Mouse (Mus musculus): Measurements from ENCODE around the gene Rasgrf2. TPM values are rescaled to one million over a fixed set of nuclear protein-coding genes. Genes with fewer than 3 reads are reported as not detected.
A peak's percentile ranks its signal among the peaks of the same experiment; 100 is the strongest.
"Not testable (repeated sequence)": the region's sequence is repeated elsewhere in the genome, so short reads cannot be mapped to it uniquely, and the experiment has no call there.

Gene Rasgrf2
- 2.2 and 3.3 TPM in 2 replicates for polyA plus RNA-seq (2015; fragmentation: Nextera tagmentation; extraction: Ambion mirVana)

- Histone ChIP-seq H3K36me3 (no peaks in the 10 kb centered on the region), H3K4me1 (peaks cover 6% of the 10 kb centered on the region), H3K4me3 (peak within 1 kb of the TSS; percentile 58), H3K9ac (replicated peaks) (peak within 1 kb of the TSS; percentile 57), H3K27ac (replicated peaks) (no peak within 1 kb of the TSS), H3K27me3 (peaks cover 8% of the 10 kb centered on the region; the same call in 1 of the 2 replicates), H3K9me3 (no peaks in the 10 kb centered on the region), H3K4me2 (replicated peaks) (peak within 1 kb of the TSS; percentile 94)
- under 1% methylated on average over 70 of the region's 70 CpGs for WGBS
- peak; percentile 97 for ATAC-seq (replicated peaks)
Measured at GRCm38 (mm10) chr13:92131384-92132150, at the start of gene Rasgrf2. Gene Rasgrf2 (minus strand): TSS chr13:92131656.

- not testable (repeated sequence) for H3K4me3 ChIP-seq; H3K4me1 ChIP-seq; H3K36me3 ChIP-seq; H3K27me3 ChIP-seq; ATAC-seq (replicated peaks); H3K4me2 ChIP-seq (replicated peaks); H3K9me3 ChIP-seq; H3K27ac ChIP-seq (replicated peaks); H3K9ac ChIP-seq (replicated peaks)
- WGBS: 73% methylated on average over 8 of the region's 8 CpGs
Measured at GRCm38 (mm10) chr13:92172686-92173085, 41.2 kb upstream of the Rasgrf2 start.

- H3K27ac ChIP-seq (replicated peaks): no peak overlapping the region
- no peak overlapping the region for H3K4me3 ChIP-seq
- H3K9me3 ChIP-seq: no peaks in the 10 kb centered on the region
- WGBS: 78% methylated on average over 3 of the region's 3 CpGs
- H3K36me3 ChIP-seq: no peaks in the 10 kb centered on the region
- H3K4me2 ChIP-seq (replicated peaks): no peak overlapping the region
- H3K27me3 ChIP-seq: no peaks in the 10 kb centered on the region
- ATAC-seq (replicated peaks): no peak
- H3K4me1 ChIP-seq: no peaks in the 10 kb centered on the region
- no peak overlapping the region for H3K9ac ChIP-seq (replicated peaks)
Measured at GRCm38 (mm10) chr13:92150551-92150950, 19.1 kb upstream of the Rasgrf2 start.

GRCm38 (mm10) chr13:92148858-92149257 lies 17.4 kb upstream of the Rasgrf2 start:
- no peaks in the 10 kb centered on the region for H3K4me1 ChIP-seq
- H3K36me3 ChIP-seq: no peaks in the 10 kb centered on the region
- H3K27me3 ChIP-seq: no peaks in the 10 kb centered on the region
- H3K9ac ChIP-seq (replicated peaks): no peak overlapping the region
- no peak overlapping the region for H3K4me3 ChIP-seq
- no peak overlapping the region for H3K4me2 ChIP-seq (replicated peaks)
- no peak for ATAC-seq (replicated peaks)
- no peak overlapping the region for H3K27ac ChIP-seq (replicated peaks)
- 91% methylated on average over 4 of the region's 4 CpGs for WGBS
- no peaks in the 10 kb centered on the region for H3K9me3 ChIP-seq

- peaks cover 8% of the 10 kb centered on the region; the same call in 1 of the 2 replicates for H3K27me3 ChIP-seq
- H3K36me3 ChIP-seq: no peaks in the 10 kb centered on the region
- 90% methylated on average over 3 of the region's 3 CpGs for WGBS
- ATAC-seq (replicated peaks): no peak
- H3K9me3 ChIP-seq: no peaks in the 10 kb centered on the region
- H3K4me2 ChIP-seq (replicated peaks): no peak overlapping the region
- peaks cover 6% of the 10 kb centered on the region for H3K4me1 ChIP-seq
- H3K4me3 ChIP-seq: no peak overlapping the region
- H3K27ac ChIP-seq (replicated peaks): no peak overlapping the region
- H3K9ac ChIP-seq (replicated peaks): no peak overlapping the region
Measured at GRCm38 (mm10) chr13:92134792-92135191, 3.3 kb upstream of the Rasgrf2 start.

GRCm38 (mm10) chr13:92132599-92132998 lies 1.1 kb upstream of the Rasgrf2 start:
- H3K4me2 ChIP-seq (replicated peaks): no peak overlapping the region
- peaks cover 6% of the 10 kb centered on the region for H3K4me1 ChIP-seq
- H3K9ac ChIP-seq (replicated peaks): no peak overlapping the region
- WGBS: 59% methylated on average over 2 of the region's 2 CpGs
- H3K4me3 ChIP-seq: no peak overlapping the region
- ATAC-seq (replicated peaks): no peak
- H3K36me3 ChIP-seq: no peaks in the 10 kb centered on the region
- no peak overlapping the region for H3K27ac ChIP-seq (replicated peaks)
- no peaks in the 10 kb centered on the region for H3K9me3 ChIP-seq
- peaks cover 8% of the 10 kb centered on the region; the same call in 1 of the 2 replicates for H3K27me3 ChIP-seq

GRCm38 (mm10) chr13:92130994-92131383 lies 467 bp downstream of the Rasgrf2 start:
- Histone ChIP-seq H3K4me2 (replicated peaks) (peak overlapping the region; percentile 94), H3K36me3 (no peaks in the 10 kb centered on the region), H3K9me3 (no peaks in the 10 kb centered on the region), H3K4me3 (peak overlapping the region; percentile 58), H3K27ac (replicated peaks) (no peak overlapping the region), H3K9ac (replicated peaks) (peak overlapping the region; percentile 57), H3K4me1 (peaks cover 6% of the 10 kb centered on the region), H3K27me3 (peaks cover 8% of the 10 kb centered on the region; the same call in 1 of the 2 replicates)
- 13% methylated on average over 22 of the region's 22 CpGs for WGBS
- ATAC-seq (replicated peaks): peak; percentile 53; the same call in 1 of the 2 replicates

- Histone ChIP-seq H3K4me2 (replicated peaks) (no peak overlapping the region), H3K4me1 (peaks cover 6% of the 10 kb centered on the region), H3K9ac (replicated peaks) (no peak overlapping the region), H3K27ac (replicated peaks) (no peak overlapping the region), H3K9me3 (no peaks in the 10 kb centered on the region), H3K36me3 (no peaks in the 10 kb centered on the region), H3K27me3 (peaks cover 8% of the 10 kb centered on the region; the same call in 1 of the 2 replicates), H3K4me3 (no peak overlapping the region)
- no peak for ATAC-seq (replicated peaks)
- WGBS: 84% methylated on average over 4 of the region's 4 CpGs
Measured at GRCm38 (mm10) chr13:92129877-92130276, 1.6 kb downstream of the Rasgrf2 start.

- peaks cover 3% of the 10 kb centered on the region; the same call in 1 of the 2 replicates for H3K27me3 ChIP-seq
- H3K36me3 ChIP-seq: no peaks in the 10 kb centered on the region
- H3K9ac ChIP-seq (replicated peaks): no peak overlapping the region
- ATAC-seq (replicated peaks): no peak
- peaks cover under 1% of the 10 kb centered on the region for H3K4me1 ChIP-seq
- 84% methylated on average over 5 of the region's 5 CpGs for WGBS
- no peaks in the 10 kb centered on the region for H3K9me3 ChIP-seq
- no peak overlapping the region for H3K27ac ChIP-seq (replicated peaks)
- no peak overlapping the region for H3K4me2 ChIP-seq (replicated peaks)
- no peak overlapping the region for H3K4me3 ChIP-seq
Measured at GRCm38 (mm10) chr13:92125902-92126301, 5.6 kb downstream of the Rasgrf2 start.

GRCm38 (mm10) chr13:92119623-92120022 lies 11.8 kb downstream of the Rasgrf2 start:
- no peaks in the 10 kb centered on the region for H3K4me1 ChIP-seq

GRCm38 (mm10) chr13:92114076-92114475 lies 17.4 kb downstream of the Rasgrf2 start:
- Histone ChIP-seq H3K4me1 (no peaks in the 10 kb centered on the region), H3K4me2 (replicated peaks) (no peak overlapping the region), H3K27me3 (no peaks in the 10 kb centered on the region), H3K27ac (replicated peaks) (no peak overlapping the region), H3K4me3 (no peak overlapping the region), H3K9me3 (no peaks in the 10 kb centered on the region), H3K36me3 (no peaks in the 10 kb centered on the region), H3K9ac (replicated peaks) (no peak overlapping the region)
- no peak for ATAC-seq (replicated peaks)
- 71% methylated on average over 3 of the region's 3 CpGs for WGBS

More at GRCm38 (mm10) chr13:92119623-92120022, 11.8 kb downstream of the Rasgrf2 start:
- Histone ChIP-seq H3K27me3 (no peaks in the 10 kb centered on the region), H3K36me3 (no peaks in the 10 kb centered on the region), H3K4me3 (no peak overlapping the region), H3K4me2 (replicated peaks) (no peak overlapping the region), H3K9ac (replicated peaks) (no peak overlapping the region), H3K9me3 (no peaks in the 10 kb centered on the region), H3K27ac (replicated peaks) (no peak overlapping the region)
- no peak for ATAC-seq (replicated peaks)
- 75% methylated on average over 5 of the region's 5 CpGs for WGBS

- ATAC-seq (replicated peaks): no peak
- H3K4me2 ChIP-seq (replicated peaks): no peak overlapping the region
- no peak overlapping the region for H3K4me3 ChIP-seq
- 72% methylated on average over 4 of the region's 4 CpGs for WGBS
- H3K9me3 ChIP-seq: no peaks in the 10 kb centered on the region
- H3K27ac ChIP-seq (replicated peaks): no peak overlapping the region
- H3K36me3 ChIP-seq: no peaks in the 10 kb centered on the region
- H3K4me1 ChIP-seq: no peaks in the 10 kb centered on the region
- H3K27me3 ChIP-seq: no peaks in the 10 kb centered on the region
- no peak overlapping the region for H3K9ac ChIP-seq (replicated peaks)
Measured at GRCm38 (mm10) chr13:92108237-92108636, 23.2 kb downstream of the Rasgrf2 start.
